Mouse (Mus musculus) CH12.LX (cell line): ENCODE results near the gene Ubap2l. TPM values are rescaled to one million over a fixed set of nuclear protein-coding genes. Genes with fewer than 3 reads are reported as not detected.

ENCODE experiments used
- DNase-seq: peaks from one replicate; pipeline ENCODE4 v3.0.0-alpha.2; 2013; ENCODE audit errors: extremely low read depth
- H3K27ac ChIP-seq: 2 replicates; pipeline ENCODE4 v1.5.1; 2012; ENCODE audit warnings: low read depth, mild to moderate bottlenecking, control low read depth, moderate library complexity; ENCODE audit not compliant: insufficient read depth
- H3K27me3 ChIP-seq: replicated peaks from 2 replicates; pipeline ENCODE3; 2012; ENCODE audit warnings: inconsistent platforms
- H3K36me3 ChIP-seq, 2 experiments: replicated peaks in 1 of 2; 2 replicates each; pipeline versions ENCODE3 to v1.6.1; 2012; ENCODE audit warnings: inconsistent platforms in 1 of 2, low read length in 1 of 2, mild to moderate bottlenecking in 1 of 2, mixed read lengths in 1 of 2, moderate library complexity in 1 of 2; ENCODE audit not compliant: control insufficient read depth in 1 of 2, insufficient read depth in 1 of 2
- H3K4me1 ChIP-seq, 2 experiments: 2 replicates each; pipeline ENCODE4 v1.6.1; 2012; ENCODE audit warnings: inconsistent platforms in 1 of 2, moderate library complexity in 1 of 2; ENCODE audit not compliant: insufficient read depth in 2 of 2, control insufficient read depth in 1 of 2
- H3K4me2 ChIP-seq: 2 replicates; pipeline ENCODE4 v1.6.1; 2012; ENCODE audit warnings: low read depth, mild to moderate bottlenecking, control low read depth; ENCODE audit not compliant: poor library complexity, insufficient read depth, severe bottlenecking
- H3K4me3 ChIP-seq, 3 experiments: fragments of 150-350 bp in 1 of 3; sonication (generic) in 1 of 3; replicated peaks in 1 of 3; 2 replicates each; pipeline versions ENCODE3 to v1.5.1; 2011 to 2012; ENCODE audit warnings: low read depth in 2 of 3, low read length in 2 of 3, mild to moderate bottlenecking in 2 of 3, moderate library complexity in 2 of 3, control low read depth in 1 of 3, improper control_type of control experiment in 1 of 3, inconsistent platforms in 1 of 3, mixed read lengths in 1 of 3; ENCODE audit not compliant: poor library complexity in 1 of 3
- H3K79me2 ChIP-seq: replicated peaks from 2 replicates; pipeline ENCODE4 v1.6.1; 2012; ENCODE audit warnings: mild to moderate bottlenecking, moderate library complexity; ENCODE audit not compliant: control insufficient read depth, poor library complexity, insufficient read depth, severe bottlenecking; ENCODE audit errors: extremely low read depth
- H3K9ac ChIP-seq: 2 replicates; pipeline ENCODE4 v1.6.1; 2012; ENCODE audit warnings: low read depth, mild to moderate bottlenecking, control low read depth, moderate library complexity; ENCODE audit not compliant: insufficient read depth
- H3K9me3 ChIP-seq: replicated peaks from 2 replicates; pipeline ENCODE3; 2012; ENCODE audit warnings: low read length, inconsistent platforms, mixed read lengths
- BHLHE40 ChIP-seq: IDR thresholded peaks from 2 replicates; pipeline ENCODE4 v1.6.1; 2011; ENCODE audit warnings: mild to moderate bottlenecking, low read depth, low read length, improper control_type of control experiment
- CHD1 ChIP-seq: IDR thresholded peaks from 2 replicates; pipeline ENCODE4 v1.6.1; 2012; ENCODE audit warnings: low read depth, low read length, improper control_type of control experiment, inconsistent platforms
- CHD2 ChIP-seq: IDR thresholded peaks from 2 replicates; pipeline ENCODE4 v1.6.1; 2011; ENCODE audit warnings: low read length, improper control_type of control experiment
- CTCF ChIP-seq, 2 experiments: IDR thresholded peaks in 1 of 2; conservative IDR thresholded peaks in 1 of 2; 2 replicates each; pipeline ENCODE4 v1.5.1; 2011 to 2012; ENCODE audit warnings: low read depth in 2 of 2, low read length in 2 of 2, improper control_type of control experiment in 1 of 2, inconsistent platforms in 1 of 2, mild to moderate bottlenecking in 1 of 2, moderate library complexity in 1 of 2
- E2F4 ChIP-seq: IDR thresholded peaks from 2 replicates; pipeline ENCODE4 v1.6.1; 2011; ENCODE audit warnings: low read depth, low read length, improper control_type of control experiment; ENCODE audit not compliant: insufficient replicate concordance
- ELF1 ChIP-seq: IDR thresholded peaks from 2 replicates; pipeline ENCODE4 v1.6.1; 2014; ENCODE audit warnings: low read depth, mild to moderate bottlenecking, inconsistent platforms, low read length, improper control_type of control experiment
- EP300 ChIP-seq: IDR thresholded peaks from 2 replicates; pipeline ENCODE4 v1.6.1; 2011; ENCODE audit warnings: low read length, improper control_type of control experiment
- ETS1 ChIP-seq: conservative IDR thresholded peaks from 2 replicates; pipeline ENCODE4 v1.6.1; 2012; ENCODE audit warnings: low read depth, mild to moderate bottlenecking, inconsistent platforms, low read length, improper control_type of control experiment, moderate library complexity
- GABPA ChIP-seq: IDR thresholded peaks from 2 replicates; pipeline ENCODE4 v1.6.1; 2012; ENCODE audit warnings: low read depth, low read length, improper control_type of control experiment, inconsistent platforms; ENCODE audit not compliant: insufficient replicate concordance
- HCFC1 ChIP-seq: IDR thresholded peaks from 2 replicates; pipeline ENCODE4 v1.6.1; 2012; ENCODE audit warnings: low read depth, mild to moderate bottlenecking, inconsistent platforms, low read length, improper control_type of control experiment
- IRF4 ChIP-seq: IDR thresholded peaks from 2 replicates; pipeline ENCODE4 v1.6.1; 2014; ENCODE audit warnings: low read depth, mild to moderate bottlenecking, inconsistent platforms, low read length, improper control_type of control experiment
- JUN ChIP-seq: IDR thresholded peaks from 2 replicates; pipeline ENCODE4 v1.6.1; 2011; ENCODE audit warnings: low read depth, mild to moderate bottlenecking, low read length, improper control_type of control experiment, moderate library complexity; ENCODE audit not compliant: insufficient read depth
- JUND ChIP-seq: conservative IDR thresholded peaks from 2 replicates; pipeline ENCODE4 v1.6.1; 2011; ENCODE audit warnings: low read depth, low read length, improper control_type of control experiment
- KAT2A ChIP-seq: IDR thresholded peaks from 2 replicates; pipeline ENCODE4 v1.6.1; 2012; ENCODE audit warnings: low read length, improper control_type of control experiment, inconsistent platforms; ENCODE audit not compliant: insufficient replicate concordance
- MAFK ChIP-seq: IDR thresholded peaks from 2 replicates; pipeline ENCODE4 v1.6.1; 2011; ENCODE audit warnings: low read length, improper control_type of control experiment; ENCODE audit not compliant: insufficient replicate concordance
- MAX ChIP-seq: IDR thresholded peaks from 2 replicates; pipeline ENCODE4 v1.6.1; 2011; ENCODE audit warnings: low read length, improper control_type of control experiment
- MAZ ChIP-seq: IDR thresholded peaks from 2 replicates; pipeline ENCODE4 v1.6.1; 2012; ENCODE audit warnings: low read depth, mild to moderate bottlenecking, inconsistent platforms, low read length, improper control_type of control experiment, moderate library complexity
- MEF2A ChIP-seq: IDR thresholded peaks from 2 replicates; pipeline ENCODE4 v1.6.1; 2014; ENCODE audit warnings: low read depth, mild to moderate bottlenecking, inconsistent platforms, low read length, improper control_type of control experiment, borderline replicate concordance
- NELFE ChIP-seq: IDR thresholded peaks from 2 replicates; pipeline ENCODE4 v1.6.1; 2011; ENCODE audit warnings: low read depth, low read length, improper control_type of control experiment
- POLR2A ChIP-seq: IDR thresholded peaks from 2 replicates; pipeline ENCODE4 v1.6.1; 2011; ENCODE audit warnings: low read depth, mild to moderate bottlenecking, improper control_type of control experiment, low read length
- POLR2AphosphoS2 ChIP-seq: IDR thresholded peaks from 2 replicates; pipeline ENCODE4 v1.6.1; 2011; ENCODE audit warnings: low read depth, low read length, improper control_type of control experiment
- RAD21 ChIP-seq: IDR thresholded peaks from 2 replicates; pipeline ENCODE4 v1.6.1; 2011; ENCODE audit warnings: low read depth, mild to moderate bottlenecking, low read length, improper control_type of control experiment, moderate library complexity
- RCOR1 ChIP-seq: conservative IDR thresholded peaks from 2 replicates; pipeline ENCODE4 v1.6.1; 2012; ENCODE audit warnings: low read depth, mild to moderate bottlenecking, inconsistent platforms, low read length, improper control_type of control experiment
- SIN3A ChIP-seq: IDR thresholded peaks from 2 replicates; pipeline ENCODE4 v1.6.1; 2012; ENCODE audit warnings: low read length, improper control_type of control experiment, inconsistent platforms
- SMC3 ChIP-seq: IDR thresholded peaks from 2 replicates; pipeline ENCODE4 v1.6.1; 2011; ENCODE audit warnings: low read depth, low read length, improper control_type of control experiment
- TCF12 ChIP-seq: IDR thresholded peaks from 2 replicates; pipeline ENCODE4 v1.6.1; 2014; ENCODE audit warnings: low read depth, mild to moderate bottlenecking, inconsistent platforms, low read length, improper control_type of control experiment
- UBTF ChIP-seq: IDR thresholded peaks from 2 replicates; pipeline ENCODE4 v1.6.1; 2012; ENCODE audit warnings: low read depth, mild to moderate bottlenecking, inconsistent platforms, low read length, improper control_type of control experiment, moderate library complexity
- USF1 ChIP-seq: IDR thresholded peaks from 2 replicates; pipeline ENCODE4 v1.6.1; 2014; ENCODE audit warnings: low read depth, mild to moderate bottlenecking, inconsistent platforms, low read length, improper control_type of control experiment
- USF2 ChIP-seq: conservative IDR thresholded peaks from 2 replicates; pipeline ENCODE4 v1.6.1; 2011; ENCODE audit warnings: low read depth, low read length, improper control_type of control experiment
- ZC3H11A ChIP-seq: IDR thresholded peaks from 2 replicates; pipeline ENCODE4 v1.6.1; 2012; ENCODE audit warnings: low read depth, mild to moderate bottlenecking, inconsistent platforms, low read length, improper control_type of control experiment
- ZMIZ1 ChIP-seq: IDR thresholded peaks from 2 replicates; pipeline ENCODE4 v1.6.1; 2012; ENCODE audit warnings: low read depth, mild to moderate bottlenecking, inconsistent platforms, low read length, improper control_type of control experiment
- ZNF384 ChIP-seq: IDR thresholded peaks from 2 replicates; pipeline ENCODE4 v1.6.1; 2012; ENCODE audit warnings: low read depth, low read length, improper control_type of control experiment, inconsistent platforms
- dilution Hi-C: fragments of 300-500 bp; cut with MboI; formaldehyde crosslinking; loops from 2 replicates; pipeline ENCODE4 v1.14.3; 2020; ENCODE audit warnings: low sequenced_read_pairs; ENCODE audit not compliant: extremely low pct_unique_long_range_greater_than_20kb, extremely low pct_ligation_motif_present
- in situ Hi-C: fragments of 300-500 bp; cut with MboI; formaldehyde crosslinking; loops from 3 replicates; pipeline ENCODE4 v1.14.3; 2019; ENCODE audit warnings: low sequenced_read_pairs, low pct_ligation_motif_present, low pct_unique_long_range_greater_than_20kb, mixed read lengths
- polyA plus RNA-seq: library from polyadenylated mRNA; unstranded; fragments of >175 nt; gene quantifications from 2 replicates; pipeline ENCODE4 v1.2.1, GENCODE M21; 2012; ENCODE audit warnings: low read depth; ENCODE audit not compliant: insufficient read length
- total RNA-seq, 2 experiments: library from RNA; depleted of rRNA; stranded (reverse); fragments of 300-350 nt in 1 of 2; fragments of >200 nt in 1 of 2; gene quantifications; 2 replicates each; pipeline ENCODE4 v1.2.3; 2012 to 2014

The Ubap2l gene
- total and polyA plus RNA-seq, 3 experiments = 49.0 to 201 (median 72.6) TPM

- in situ Hi-C loops = no loop called here
- Histone ChIP-seq H3K27me3 (no peaks in the 10 kb centered on the region), H3K36me3 (peaks cover 37 to 66% of the 10 kb centered on the region in 2 experiments), H3K27ac (no peak overlapping the region)
- dilution Hi-C loops = no loop called here
- TF ChIP-seq USF2 = no peak
- no peak for TF ChIP-seq JUN
- TF ChIP-seq UBTF = no peak
- TF ChIP-seq BHLHE40 = no peak
- TF ChIP-seq USF1 = no peak
- TF ChIP-seq CHD2 = no peak
- TF ChIP-seq MAZ = no peak
- no peak for TF ChIP-seq ZMIZ1
- TF ChIP-seq, all 38 proteins: peak for 0
- no peak for DNase-seq
- H3K4me2 ChIP-seq = no peak overlapping the region
- no peaks in the 10 kb centered on the region for H3K9me3 ChIP-seq
- H3K9ac ChIP-seq = no peak overlapping the region
- peaks cover 11 to 44% of the 10 kb centered on the region in 2 experiments; a peak in 3 of 4 replicates for H3K4me1 ChIP-seq
- H3K79me2 ChIP-seq = peaks cover 73% of the 10 kb centered on the region
- no peak overlapping the region for H3K4me3 ChIP-seq
Measured at GRCm38 (mm10) chr3:90084790-90085189, 32.4 kb upstream of the Ubap2l start.

GRCm38 (mm10) chr3:90083698-90084324, 31.4 kb upstream of the Ubap2l start:
- peak overlapping the region; percentile 90 for H3K9ac ChIP-seq
- dilution Hi-C loops (no loop called here), in situ Hi-C loops (no loop called here)
- H3K36me3 ChIP-seq = peaks cover 30 to 56% of the 10 kb centered on the region in 2 experiments
- peaks cover 73% of the 10 kb centered on the region for H3K79me2 ChIP-seq
- peaks cover 11 to 47% of the 10 kb centered on the region in 2 experiments; a peak in 3 of 4 replicates for H3K4me1 ChIP-seq
- peak overlapping the region; percentile 59; the same call in 1 of the 2 replicates for H3K27ac ChIP-seq
- H3K27me3 ChIP-seq = no peaks in the 10 kb centered on the region
- peak; percentile 67 for DNase-seq
- peak overlapping the region; percentile 29 to 45 (median 35) for H3K4me3 ChIP-seq
- no peaks in the 10 kb centered on the region for H3K9me3 ChIP-seq
- peak overlapping the region; percentile 97 for H3K4me2 ChIP-seq
- TF ChIP-seq TCF12 (no peak), JUN (no peak), IRF4 (peak; percentile 44), RAD21 (no peak), HCFC1 (no peak), ETS1 (no peak), BHLHE40 (no peak), MAFK (no peak), ELF1 (peak; percentile 35; the same call in 1 of the 2 replicates), ZC3H11A (no peak), EP300 (peak; percentile 60; the same call in 1 of the 2 replicates), MEF2A (peak; percentile 39; the same call in 1 of the 2 replicates), ZMIZ1 (no peak), SIN3A (peak; percentile 53), MAX (no peak), UBTF (no peak), JUND (no peak), GABPA (no peak), USF2 (no peak), RCOR1 (no peak), POLR2AphosphoS2 (no peak), CTCF (conservative IDR thresholded peaks at IDR 0.05 in 1 of 2, IDR thresholded peaks at IDR 0.05 in 1 of 2; ENCODE audit: low read depth in 2 of 2, low read length in 2 of 2) (no peak), E2F4 (no peak), ZNF384 (no peak), POLR2A (no peak), CHD1 (no peak; the same call in 1 of the 2 replicates), KAT2A (no peak), CHD2 (no peak), NELFE (no peak), SMC3 (no peak), USF1 (no peak)
